Mouse (Mus musculus) lung, adult 2 months (tissue): ENCODE measurements around the gene Mpv17.

ENCODE experiments used
- CTCF ChIP-seq: fragments of 200-500 bp; IDR thresholded peaks from 2 replicates; pipeline ENCODE4 v1.5.1; 2011; ENCODE audit warnings: mild to moderate bottlenecking, low read length, control low read depth; ENCODE audit not compliant: insufficient read depth
- POLR2A ChIP-seq: fragments of 200-500 bp; IDR thresholded peaks from 2 replicates; pipeline ENCODE4 v1.6.1; 2011; ENCODE audit warnings: low read depth, mild to moderate bottlenecking, control low read depth, low read length, borderline replicate concordance; ENCODE audit errors: extremely low read depth

- TF ChIP-seq CTCF (no peak), POLR2A (no peak)
These were observed 38.2 kb upstream of the Mpv17 start for GRCm38 (mm10) chr5:31192045-31192938.
